Mouse (Mus musculus): ENCODE data around the gene Atp1b2. TPM values are rescaled to one million over a fixed set of nuclear protein-coding genes. Genes with fewer than 3 reads are reported as not detected.

The Atp1b2 gene
- total RNA-seq, 4 experiments from 2014 or later: 12.4 to 16.3 (median 13.1) TPM

GRCm38 (mm10) chr11:69580091-69580514 is 25.6 kb downstream of the Atp1b2 start, which contains the start of the genes Wrap53 and Trp53:
Wrap53 (minus strand) TSS chr11:69580255.
Trp53 (plus strand) TSS chr11:69580359.
- DNase-seq (ENCODE audit: low spot score): peak; percentile 98

- DNase-seq (ENCODE audit: low spot score): peak; percentile 97
Measured at GRCm38 (mm10) chr11:69579128-69580017, 26.4 kb downstream of the Atp1b2 start.

GRCm38 (mm10) chr11:69578301-69578700 is 27.4 kb downstream of the Atp1b2 start:
- no peak for DNase-seq (ENCODE audit: low spot score)

- no peak for DNase-seq (ENCODE audit: low spot score)
Measured at GRCm38 (mm10) chr11:69576307-69576706, 29.4 kb downstream of the Atp1b2 start.

- no peak for DNase-seq (ENCODE audit: low spot score)
Measured at GRCm38 (mm10) chr11:69575220-69575619, 30.5 kb downstream of the Atp1b2 start.

- DNase-seq (ENCODE audit: low spot score): no peak
Measured at GRCm38 (mm10) chr11:69565131-69565530, 40.6 kb downstream of the Atp1b2 start.

- no peak for DNase-seq (ENCODE audit: low spot score)
Measured at GRCm38 (mm10) chr11:69564391-69564790, 41.4 kb downstream of the Atp1b2 start.

- DNase-seq (ENCODE audit: low spot score): no peak
Measured at GRCm38 (mm10) chr11:69563373-69563772, 42.4 kb downstream of the Atp1b2 start.

GRCm38 (mm10) chr11:69560896-69561854 is 44.6 kb downstream of the Atp1b2 start:
- no peak for DNase-seq (ENCODE audit: low spot score)

- DNase-seq (ENCODE audit: low spot score): no peak
Measured at GRCm38 (mm10) chr11:69559851-69560765, 45.6 kb downstream of the Atp1b2 start, which contains the start of gene Efnb3. Efnb3 (minus strand) TSS chr11:69560205.

- peak; percentile 53 for DNase-seq (ENCODE audit: low spot score)
Measured at GRCm38 (mm10) chr11:69559183-69559582, 46.6 kb downstream of the Atp1b2 start.

- no peak for DNase-seq (ENCODE audit: low spot score)
Measured at GRCm38 (mm10) chr11:69558756-69559155, 47.0 kb downstream of the Atp1b2 start.

- DNase-seq (ENCODE audit: low spot score): no peak
Measured at GRCm38 (mm10) chr11:69557381-69557958, 48.3 kb downstream of the Atp1b2 start.

- DNase-seq (ENCODE audit: low spot score): no peak
Measured at GRCm38 (mm10) chr11:69554539-69555140, 51.1 kb downstream of the Atp1b2 start.

- no peak for DNase-seq (ENCODE audit: low spot score)
Measured at GRCm38 (mm10) chr11:69553341-69553721, 52.4 kb downstream of the Atp1b2 start.

GRCm38 (mm10) chr11:69552622-69553340 is 53.0 kb downstream of the Atp1b2 start:
- no peak for DNase-seq (ENCODE audit: low spot score)

- DNase-seq (ENCODE audit: low spot score): no peak
Measured at GRCm38 (mm10) chr11:69551310-69551709, 54.4 kb downstream of the Atp1b2 start.

Measured in heart, adult 8-10 months (tissue).